20 mouse cellular contexts compared by ENCODE assay signal in genomic region chr19:28203719-28204118, GRCm38 (mm10).
DNase-seq lines count a peak whose midpoint lies in the region; ATAC-seq and TF ChIP-seq lines count a peak whose summit lies in the region.
"Had no signal": no experiment of that assay in that cellular context is flagged by ENCODE, and none has a peak within 500 bp of the region (broad histone marks: within the 10 kb centered on the region; RNA-seq: fewer than 3 reads in every experiment).

No protein-coding gene starts in this region.

- no peak overlapping the region for H3K27ac ChIP-seq in left cerebral cortex, adult 2 months
- H3K27ac ChIP-seq: embryonic facial prominence, embryonic 12.5 days; heart, embryonic 13.5 days; hindbrain, embryonic 15.5 days had no signal

- no peak for ATAC-seq in Patski
- ATAC-seq in megakaryocyte, adult 5-6 weeks (ENCODE audit: poor library complexity, severe bottlenecking), result no peak
- ATAC-seq: CD4-positive, CD25-positive, alpha-beta regulatory T cell, adult 4 months; forebrain, embryonic 16.5 days had no signal

- CTCF ChIA-PET in Patski (lab: Charles Lee), result interaction anchor here (0.7 to 2.8 kb wide), 9 partner anchors 9 to 522 kb away, joined by 3 to 12 read pairs (median 3); no protein-coding TSS in a partner anchor

- TF ChIP-seq CTCF in left cerebral cortex, adult 2 months (IDR thresholded peaks at IDR 0.05), result peak; percentile 4; the same call in 1 of the 2 replicates
- TF ChIP-seq CTCF in Patski (IDR thresholded peaks at IDR 0.05), result peak; percentile 18

- no peaks in the 10 kb centered on the region for H3K27me3 ChIP-seq in Patski
- H3K27me3 ChIP-seq: embryonic facial prominence, embryonic 12.5 days; heart, embryonic 13.5 days; hindbrain, embryonic 15.5 days had no signal

- POLR2A ChIA-PET in Patski (lab: Charles Lee), result interaction anchor here (0.7 to 2.1 kb wide), 4 partner anchors 12 to 47 kb away, joined by 3 to 6 read pairs (median 4); no protein-coding TSS in a partner anchor

- intact Hi-C loops in left cerebral cortex, adult 2 months (cut with DNase I), result no loop called here

- no peak for DNase-seq in left cerebral cortex, adult 2 months (ENCODE audit: extremely low spot score in 1 of 2, low spot score in 2 of 2)
- no peak for DNase-seq in left cerebral cortex, adult 8-10 months (ENCODE audit: low spot score in 2 of 2)
- DNase-seq in Muller cell, postnatal 12 days (ENCODE audit: inconsistent ontology term), result peak; percentile 10
- DNase-seq in Patski (ENCODE audit: low read depth, low spot score), result peak; percentile 38
- DNase-seq in cerebellum, postnatal 36 days, result no peak
- DNase-seq: adrenal gland, adult 8-10 months; adrenal gland, postnatal 36 days; B cell, adult 2 months; cerebellum, adult 11 months; cerebellum, adult 8-10 months; cerebellum, postnatal 14 days; gastrocnemius, postnatal 36 days; heart, adult 11 months; heart, postnatal 36 days had no signal

- no peak overlapping the region for H3K4me3 ChIP-seq in left cerebral cortex, adult 2 months
- H3K4me3 ChIP-seq: embryonic facial prominence, embryonic 12.5 days; heart, embryonic 13.5 days; hindbrain, embryonic 15.5 days had no signal

- in situ Hi-C loops in Patski (cut with MboI; ENCODE audit: low pct_unique_long_range_greater_than_20kb), result no loop called here

Comparison
In these comparisons a context has a peak if more than half of its experiments do, and no peak if none do; other contexts are left out.
1. DNase-seq: peak in Muller cell, postnatal 12 days (single experiment) and Patski (single experiment); none in left cerebral cortex, adult 2 months (0 of 2), left cerebral cortex, adult 8-10 months (0 of 2) and cerebellum, postnatal 36 days (0 of 2).